Mouse (Mus musculus) right cerebral cortex, postnatal 25 days (tissue): Measurements from ENCODE around the gene Prr12.
"Not testable (repeated sequence)": the region's sequence is repeated elsewhere in the genome, so short reads cannot be mapped to it uniquely, and the experiment has no call there.

Experiments
- DNase-seq: peaks from one replicate; pipeline ENCODE4 v3.0.0; 2022

Gene Prr12

GRCm38 (mm10) chr7:45048923-45049657 is 3.6 kb downstream of the Prr12 start:
- no peak for DNase-seq

- DNase-seq: no peak
Measured at GRCm38 (mm10) chr7:45048001-45048890, 4.4 kb downstream of the Prr12 start.

- DNase-seq: no peak
Measured at GRCm38 (mm10) chr7:45047491-45047890, 5.2 kb downstream of the Prr12 start.

GRCm38 (mm10) chr7:45046853-45047350 is 5.8 kb downstream of the Prr12 start:
- no peak for DNase-seq

GRCm38 (mm10) chr7:45045741-45046140 is 6.9 kb downstream of the Prr12 start:
- no peak for DNase-seq

- no peak for DNase-seq
Measured at GRCm38 (mm10) chr7:45043307-45043706, 9.4 kb downstream of the Prr12 start.

GRCm38 (mm10) chr7:45040851-45041250 is 11.8 kb downstream of the Prr12 start:
- no peak for DNase-seq

GRCm38 (mm10) chr7:45038411-45038810 is 14.3 kb downstream of the Prr12 start:
- DNase-seq: no peak

- no peak for DNase-seq
Measured at GRCm38 (mm10) chr7:45037720-45038361, 14.8 kb downstream of the Prr12 start.

GRCm38 (mm10) chr7:45036702-45037101 is 16.0 kb downstream of the Prr12 start:
- no peak for DNase-seq

- DNase-seq: no peak
Measured at GRCm38 (mm10) chr7:45035631-45036030, 17.1 kb downstream of the Prr12 start.

GRCm38 (mm10) chr7:45033722-45034359 is 18.8 kb downstream of the Prr12 start:
- DNase-seq: no peak

GRCm38 (mm10) chr7:45030857-45031256 is 21.8 kb downstream of the Prr12 start:
- no peak for DNase-seq

GRCm38 (mm10) chr7:45029995-45030394 is 22.7 kb downstream of the Prr12 start:
- no peak for DNase-seq

GRCm38 (mm10) chr7:45028351-45028750 is 24.3 kb downstream of the Prr12 start:
- no peak for DNase-seq

- DNase-seq: no peak
Measured at GRCm38 (mm10) chr7:45027761-45028160, 24.9 kb downstream of the Prr12 start.

- DNase-seq: no peak
Measured at GRCm38 (mm10) chr7:45026256-45026655, 26.4 kb downstream of the Prr12 start.

GRCm38 (mm10) chr7:45025601-45026220 is 27.0 kb downstream of the Prr12 start:
- DNase-seq: no peak

GRCm38 (mm10) chr7:45024281-45025248 is 28.1 kb downstream of the Prr12 start:
- DNase-seq: no peak

GRCm38 (mm10) chr7:45023711-45024110 is 29.0 kb downstream of the Prr12 start:
- DNase-seq: not testable (repeated sequence)

- no peak for DNase-seq
Measured at GRCm38 (mm10) chr7:45020225-45020624, 32.5 kb downstream of the Prr12 start.
